Mouse (Mus musculus) ovary, postnatal 10 days (tissue): ENCODE data around the gene Gm28042.

Experiments
- DNase-seq: peaks from one replicate; pipeline ENCODE4 v3.0.0; 2022; ENCODE audit warnings: low spot score

The Gm28042 gene

DNA sequence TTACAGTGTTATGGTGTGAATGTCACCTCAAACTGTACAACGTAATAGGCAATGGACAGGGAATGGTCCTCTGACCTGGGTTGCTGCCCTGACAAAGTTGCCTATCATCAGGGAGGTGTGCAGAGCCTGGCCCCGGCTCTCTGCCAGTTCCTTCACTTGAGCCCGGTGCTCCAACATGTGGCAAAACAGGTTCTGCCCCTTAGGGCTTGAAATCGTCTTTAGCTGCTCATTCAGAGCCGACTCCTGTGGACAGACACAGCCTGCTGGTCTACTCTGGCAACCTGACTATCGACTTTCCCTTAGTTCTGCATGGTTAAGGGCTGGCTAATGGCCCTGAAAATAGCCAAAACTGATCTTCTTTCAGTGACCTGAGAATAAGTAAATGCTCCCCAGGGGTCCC is 32.9 kb downstream of the Gm28042 start:
- no peak for DNase-seq

DNA sequence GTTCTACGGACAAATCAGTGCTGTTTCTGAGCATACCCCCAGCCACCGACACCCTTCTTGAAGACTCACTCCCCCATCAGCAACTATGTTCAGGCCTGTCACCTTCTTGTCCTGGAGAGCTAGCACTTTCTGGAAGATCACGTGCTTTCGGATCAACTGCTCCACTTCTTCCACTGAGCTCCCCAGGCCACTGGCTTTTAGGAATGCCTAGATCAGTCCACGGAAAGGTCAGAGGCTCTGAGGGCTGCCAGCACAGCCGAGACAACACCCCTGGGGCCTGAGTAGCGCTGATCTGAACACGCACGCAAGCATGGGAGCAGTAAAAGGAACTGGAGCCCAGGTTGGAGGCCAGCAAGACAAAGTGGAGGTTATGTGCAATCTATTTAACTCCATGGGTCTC is 33.4 kb downstream of the Gm28042 start:
- no peak for DNase-seq

DNA sequence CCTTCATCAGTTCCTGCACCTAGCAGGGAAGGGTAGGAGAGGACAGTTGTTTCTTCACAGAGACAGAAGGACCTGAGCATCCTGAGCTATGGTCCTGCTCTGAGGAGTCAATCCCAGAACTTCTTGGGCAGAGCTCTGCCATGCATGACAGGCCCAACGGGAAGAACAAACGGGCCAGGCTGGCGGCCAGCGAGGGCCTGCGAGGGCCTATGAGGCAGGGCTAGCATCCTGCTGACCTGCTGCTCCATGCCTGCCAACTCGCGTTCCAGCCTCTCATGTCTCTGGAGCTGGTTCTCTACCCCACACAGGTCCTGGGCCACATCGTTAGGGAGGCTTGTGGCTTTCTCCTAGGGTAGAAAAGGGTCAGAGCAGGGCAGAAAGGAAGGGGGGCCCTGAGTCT is 35.0 kb downstream of the Gm28042 start:
- no peak for DNase-seq

GRCm38 (mm10) chr2:120064639-120065038 is 37.3 kb downstream of the Gm28042 start:
- no peak for DNase-seq

DNA sequence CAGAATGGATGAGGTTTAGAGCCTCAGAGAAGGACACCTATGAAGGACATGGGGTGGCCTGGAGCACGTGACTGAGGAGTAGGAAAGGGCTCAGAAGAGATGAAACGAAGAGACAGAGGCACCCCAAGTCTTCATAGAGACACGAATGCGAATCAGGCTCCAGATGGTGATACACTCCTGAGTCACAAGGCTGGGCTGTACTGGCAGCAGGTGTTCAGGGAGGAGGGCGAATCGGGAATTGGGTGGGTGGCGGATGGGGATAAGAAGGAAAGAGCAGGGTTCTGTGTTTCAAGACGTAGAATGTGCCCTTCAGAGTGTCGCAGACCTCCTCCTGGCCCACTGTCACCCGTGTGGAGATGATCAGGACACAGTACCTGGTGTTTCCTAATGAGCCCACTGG is 38.0 kb downstream of the Gm28042 start:
- no peak for DNase-seq

GRCm38 (mm10) chr2:120066224-120066623 is 38.9 kb downstream of the Gm28042 start:
- DNase-seq = no peak

DNA sequence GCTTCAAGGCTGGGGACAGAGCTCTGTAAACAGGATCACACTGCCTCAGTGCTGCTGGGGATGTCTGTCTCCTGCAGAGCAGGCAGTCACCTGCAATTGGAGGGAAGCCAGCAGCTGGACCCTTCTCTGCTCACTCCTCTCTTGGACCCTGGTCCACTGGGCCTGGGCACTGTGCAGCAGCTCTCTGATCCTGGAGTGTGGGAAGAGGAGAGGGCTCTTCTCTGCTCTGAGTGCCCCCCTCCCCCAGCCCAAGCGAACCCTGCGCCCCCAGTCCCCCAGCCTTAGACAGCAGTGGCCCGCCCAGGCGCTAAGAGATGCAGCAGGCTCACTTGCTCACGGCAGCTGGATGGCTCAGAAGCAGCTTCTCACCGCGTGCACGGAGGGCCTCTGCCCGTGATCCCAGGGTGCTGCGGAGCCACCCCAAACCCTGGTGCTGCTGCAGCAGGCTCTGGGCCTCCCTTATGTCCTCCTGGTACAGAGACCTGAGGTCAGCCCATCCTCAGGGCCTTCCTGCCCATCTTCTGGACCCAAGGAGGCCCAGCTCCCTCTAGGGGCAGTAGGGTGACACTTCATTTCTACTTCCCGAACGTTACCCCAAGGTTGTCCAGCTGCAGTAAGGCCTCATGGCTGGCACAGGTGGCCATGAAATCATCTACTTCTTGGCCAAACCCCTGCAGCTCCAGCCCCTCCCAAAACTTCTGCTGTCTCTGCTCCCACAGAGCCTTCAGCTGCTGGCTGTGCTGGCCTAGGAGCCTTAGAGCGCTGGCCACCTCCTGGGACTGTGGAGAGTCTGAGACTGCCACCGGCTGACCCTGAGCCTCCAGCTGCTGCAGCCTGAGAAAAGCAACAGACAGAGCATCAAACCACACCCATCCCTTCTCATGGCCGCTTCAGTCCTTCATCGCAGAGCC is 41.5 kb downstream of the Gm28042 start:
- no peak for DNase-seq

- DNase-seq = no peak
These were observed 42.2 kb downstream of the Gm28042 start for GRCm38 (mm10) chr2:120069466-120069990.

DNA sequence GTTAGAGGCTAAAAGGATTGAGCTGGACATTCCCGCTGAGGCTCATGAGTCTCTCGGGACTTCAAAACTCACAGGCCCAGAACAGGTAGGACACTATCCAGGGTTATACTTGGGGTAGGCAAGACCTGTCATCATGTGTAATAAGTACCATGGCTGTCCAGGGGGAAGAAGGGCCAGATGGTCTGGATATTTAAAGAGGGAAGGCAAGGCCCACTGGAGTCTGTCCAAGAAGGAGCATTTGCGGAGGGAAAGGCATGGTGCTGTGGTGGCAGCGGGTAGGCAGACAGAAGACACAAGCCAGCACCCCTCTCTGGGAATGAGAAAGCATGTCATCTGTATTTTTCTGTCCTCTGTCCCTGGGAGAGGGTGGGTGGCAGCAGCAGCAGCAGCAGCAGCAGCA is 46.8 kb downstream of the Gm28042 start:
- DNase-seq = no peak

DNA sequence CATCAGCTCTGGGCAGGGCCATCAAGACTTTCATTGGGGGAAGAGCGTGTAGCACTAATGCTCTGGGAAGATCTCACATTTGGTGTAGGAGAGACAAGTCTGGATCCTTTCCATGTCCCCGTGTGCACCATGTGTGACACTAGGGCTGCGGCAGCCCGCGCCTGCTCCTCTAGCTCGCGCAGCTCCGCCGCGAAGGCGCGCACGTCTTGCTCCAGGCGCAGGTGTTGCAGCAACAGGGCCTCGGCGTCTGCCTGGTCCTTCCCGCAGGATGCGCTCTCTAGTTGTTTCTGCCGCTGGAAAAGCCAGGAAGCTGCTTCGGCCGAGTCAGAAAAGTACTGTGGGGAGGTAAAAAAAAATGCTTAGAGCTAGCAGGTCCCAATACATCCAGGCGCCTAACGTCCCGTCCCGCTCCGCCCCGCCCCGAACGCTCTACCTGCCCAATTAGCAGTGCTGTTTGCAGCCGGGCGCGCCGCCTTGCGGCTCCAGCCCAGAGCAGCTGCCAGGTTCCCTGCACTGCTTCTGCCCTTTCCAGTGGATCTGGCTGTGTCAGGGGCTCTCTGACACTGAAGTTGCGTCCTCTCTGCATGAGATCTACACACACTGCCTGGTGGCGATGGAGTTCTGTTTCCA is 48.9 kb downstream of the Gm28042 start:
- DNase-seq = no peak

DNA sequence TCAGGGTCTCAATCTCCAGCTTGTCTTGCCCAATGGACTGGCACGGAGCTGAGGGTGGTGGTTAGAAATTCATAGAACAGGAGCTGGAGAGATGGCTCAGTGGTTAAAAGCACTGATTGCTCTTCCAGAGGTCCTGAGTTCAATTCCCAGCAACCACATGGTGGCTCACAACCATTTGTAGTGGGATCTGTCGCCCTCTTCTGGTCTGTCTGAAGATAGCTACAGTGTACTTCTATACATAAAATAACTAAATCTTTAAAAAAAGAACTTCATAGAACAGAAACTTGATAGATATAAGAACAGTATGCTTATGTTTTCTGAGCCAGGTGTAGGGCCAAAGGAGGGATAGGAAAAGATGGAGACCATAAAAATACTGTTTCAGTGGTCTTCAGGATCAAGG is 55.1 kb downstream of the Gm28042 start:
- DNase-seq = no peak

DNA sequence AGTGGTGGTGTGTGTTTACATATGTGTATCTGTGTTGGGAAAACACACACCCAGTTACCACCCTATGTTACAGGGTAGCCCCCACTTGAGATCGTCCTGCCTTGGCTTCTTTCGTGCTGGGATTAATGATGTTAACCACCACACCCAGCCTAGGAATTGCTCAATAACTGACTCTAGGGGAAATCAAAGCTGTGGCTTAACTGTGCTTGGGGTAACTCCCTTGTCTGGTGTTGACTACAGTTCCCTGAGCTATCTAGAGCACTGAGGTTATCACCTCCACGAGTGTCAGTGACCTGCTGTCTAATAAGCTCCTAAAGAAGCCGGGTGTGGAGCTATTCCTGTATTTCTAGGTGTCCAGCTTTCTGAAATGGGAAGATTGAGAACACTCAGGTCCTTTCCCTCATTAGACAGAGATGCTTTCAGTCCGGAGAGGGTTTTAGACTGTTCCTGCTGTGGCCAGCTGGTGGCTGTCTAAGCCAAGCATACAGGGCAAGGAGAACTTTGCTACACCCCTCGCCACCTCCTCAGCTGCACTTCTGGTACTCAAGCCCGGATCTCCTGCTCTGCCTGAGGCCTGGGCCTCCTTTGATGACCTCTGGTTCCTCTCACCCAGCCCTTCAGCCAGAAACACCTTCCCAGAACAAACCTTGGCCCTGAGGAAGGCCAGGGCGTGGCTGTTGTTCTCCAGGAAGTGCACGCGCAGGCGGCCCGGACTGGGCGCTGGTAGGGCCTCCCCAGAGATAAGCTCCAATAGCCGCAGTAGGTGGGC is 57.5 kb downstream of the Gm28042 start:
- no peak for DNase-seq

DNA sequence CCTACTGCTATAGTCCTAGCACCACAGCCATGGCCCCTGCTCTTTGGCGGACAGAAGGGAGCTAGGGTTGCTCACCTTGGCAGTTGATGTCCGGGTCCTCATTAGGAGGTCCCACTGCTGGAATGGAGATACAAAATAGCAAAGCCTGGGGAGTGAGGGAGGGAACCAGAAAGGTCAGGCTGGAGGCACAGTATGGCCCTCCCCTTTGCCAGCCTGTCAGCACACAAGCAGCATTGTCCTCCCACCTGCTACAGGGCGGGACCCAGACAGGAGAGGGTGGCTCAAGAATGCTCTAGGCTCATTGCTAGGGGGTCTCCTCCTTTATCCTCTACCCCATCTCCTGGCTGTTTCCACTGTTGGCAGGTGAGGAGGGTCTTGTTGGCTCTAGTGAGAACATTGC is 58.7 kb downstream of the Gm28042 start:
- no peak for DNase-seq

DNA sequence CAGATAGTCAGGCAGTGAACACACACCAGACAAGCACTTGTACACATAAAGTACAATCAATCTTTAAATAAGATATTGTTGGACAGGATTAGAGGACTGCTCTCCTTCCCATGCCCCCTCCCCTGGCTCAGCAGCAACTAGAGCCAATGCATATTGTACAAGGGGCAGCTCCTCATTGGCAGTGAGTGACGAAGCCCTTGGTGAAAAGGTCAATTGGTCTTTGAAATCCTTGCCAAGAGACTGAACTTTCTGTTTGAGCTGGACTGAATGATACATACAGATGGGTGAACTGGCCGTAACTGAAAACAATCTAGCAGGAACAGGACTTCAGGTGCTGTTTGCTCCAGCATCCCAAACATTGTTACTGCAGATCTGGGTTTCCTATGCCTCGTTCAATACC is 60.1 kb downstream of the Gm28042 start:
- DNase-seq = no peak

GRCm38 (mm10) chr2:120087897-120088296 is 60.6 kb downstream of the Gm28042 start:
- no peak for DNase-seq

DNA sequence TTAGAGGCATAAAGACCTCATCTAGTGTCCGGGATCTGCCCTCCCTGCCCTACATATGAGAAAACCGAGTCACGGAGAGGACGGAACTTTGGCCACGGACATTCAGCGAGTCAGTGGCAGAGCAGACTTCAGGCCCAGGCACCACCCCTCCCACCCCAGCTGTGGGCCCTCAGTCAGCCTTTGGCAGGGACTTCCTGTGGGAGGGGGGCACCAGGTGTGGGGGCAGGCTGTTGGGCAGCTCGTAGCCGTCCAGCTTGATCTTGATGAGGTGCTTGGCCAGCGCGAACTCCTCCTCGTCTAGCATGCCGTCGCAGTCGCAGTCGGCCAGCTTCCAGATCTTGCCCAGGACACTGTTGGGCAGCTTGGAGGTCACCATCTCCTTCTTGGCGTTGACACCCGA is 63.7 kb downstream of the Gm28042 start:
- no peak for DNase-seq
